Mouse (Mus musculus) midbrain, embryonic 15.5 days (tissue): ENCODE data around the gene Mia2. TPM values are rescaled to one million over a fixed set of nuclear protein-coding genes. Genes with fewer than 3 reads are reported as not detected.
A peak's percentile ranks its signal among the peaks of the same experiment; 100 is the strongest.
"Not testable (repeated sequence)": the region's sequence is repeated elsewhere in the genome, so short reads cannot be mapped to it uniquely, and the experiment has no call there.

Experiments used
- ATAC-seq: fragments of 200-750 bp; cut with Nextera tagmentation; replicated peaks from 2 replicates; pipeline ENCODE4 v1.8.0; 2017; ENCODE audit warnings: moderate TSS enrichment
- H3K27ac ChIP-seq: fragments of 300-500 bp; sonication (generic); 2 replicates; pipeline ENCODE4 v1.5.1; 2015; ENCODE audit warnings: mild to moderate bottlenecking, inconsistent platforms
- H3K27me3 ChIP-seq: fragments of 300-500 bp; sonication (generic); replicated peaks from 2 replicates; pipeline ENCODE4 v1.6.1; 2015; ENCODE audit warnings: inconsistent platforms
- H3K36me3 ChIP-seq: fragments of 300-500 bp; sonication (generic); replicated peaks from 2 replicates; pipeline ENCODE4 v1.6.1; 2015; ENCODE audit warnings: inconsistent platforms
- H3K4me1 ChIP-seq: fragments of 300-500 bp; sonication (generic); 2 replicates; pipeline ENCODE4 v1.6.1; 2015; ENCODE audit warnings: inconsistent platforms
- H3K4me2 ChIP-seq: fragments of 300-500 bp; sonication (generic); 2 replicates; pipeline ENCODE4 v1.6.1; 2015; ENCODE audit warnings: inconsistent platforms, mild to moderate bottlenecking, moderate library complexity
- H3K4me3 ChIP-seq: fragments of 300-500 bp; sonication (generic); 2 replicates; pipeline ENCODE4 v1.5.1; 2015; ENCODE audit warnings: mild to moderate bottlenecking, inconsistent platforms
- H3K9ac ChIP-seq: fragments of 300-500 bp; sonication (generic); 2 replicates; pipeline ENCODE4 v1.6.1; 2015; ENCODE audit warnings: mild to moderate bottlenecking, inconsistent platforms
- H3K9me3 ChIP-seq: fragments of 300-500 bp; sonication (generic); 2 replicates; pipeline ENCODE4 v1.6.1; 2016; ENCODE audit warnings: inconsistent platforms
- WGBS: fragments of 180-500 bp; shearing (Covaris S2); methylation state at CpG from one replicate; pipeline ENCODE4 v1.1.7; 2015; ENCODE audit warnings: mixed read lengths; 5-methylcytosine and 5-hydroxymethylcytosine counted together
- microRNA-seq: library from miRNA; unstranded; fragments of <30 nt; microRNA quantifications from one replicate; pipeline ENCODE4, GENCODE M21; 2016
- polyA plus RNA-seq: library from polyadenylated mRNA; unstranded; fragments of >200 nt; fragmentation: Nextera tagmentation; extraction: Ambion mirVana; gene quantifications from 2 replicates; pipeline ENCODE4 v1.2.1, GENCODE M21; 2015

Gene Mia2
- polyA plus RNA-seq, 1 experiment from 2014 or later: 30.7 TPM

GRCm38 (mm10) chr12:59216676-59217266 lies 121.2 kb downstream of the Mia2 start:
- no peak overlapping the region for H3K27ac ChIP-seq
- 86% methylated on average over 6 of the region's 6 CpGs for WGBS
- H3K4me3 ChIP-seq: no peak overlapping the region
- no peak for ATAC-seq
- no peak overlapping the region; the same call in 1 of the 2 replicates for H3K9ac ChIP-seq
- no peaks in the 10 kb centered on the region for H3K9me3 ChIP-seq
- H3K36me3 ChIP-seq: 0 out of 2 replicates have a peak, but pooled peaks cover under 1% of the 10 kb centered on the region
- no peaks in the 10 kb centered on the region for H3K27me3 ChIP-seq
- H3K4me1 ChIP-seq: peaks cover 31% of the 10 kb centered on the region
- peak overlapping the region; percentile 70 for H3K4me2 ChIP-seq

- Histone ChIP-seq H3K27ac (no peak overlapping the region), H3K9ac (no peak overlapping the region), H3K4me3 (peak overlapping the region; percentile 94), H3K9me3 (no peaks in the 10 kb centered on the region), H3K36me3 (no peaks in the 10 kb centered on the region), H3K4me1 (peaks cover 31% of the 10 kb centered on the region), H3K4me2 (peak overlapping the region; percentile 70), H3K27me3 (no peaks in the 10 kb centered on the region)
- no peak for ATAC-seq
- WGBS: 80% methylated on average over 3 of the region's 3 CpGs
Observed at GRCm38 (mm10) chr12:59217331-59217730, 121.7 kb downstream of the Mia2 start.

GRCm38 (mm10) chr12:59218640-59219321 lies 123.2 kb downstream of the Mia2 start:
- peak overlapping the region; percentile 70 for H3K4me2 ChIP-seq
- peak overlapping the region; percentile 99 for H3K27ac ChIP-seq
- no peaks in the 10 kb centered on the region for H3K36me3 ChIP-seq
- no peaks in the 10 kb centered on the region for H3K9me3 ChIP-seq
- peaks cover 31% of the 10 kb centered on the region for H3K4me1 ChIP-seq
- no peaks in the 10 kb centered on the region for H3K27me3 ChIP-seq
- ATAC-seq: peak; percentile 2
- H3K4me3 ChIP-seq: peak overlapping the region; percentile 94
- H3K9ac ChIP-seq: peak overlapping the region; percentile 92
- WGBS: under 1% methylated on average over 56 of the region's 69 CpGs

GRCm38 (mm10) chr12:59219325-59220225 lies 124.0 kb downstream of the Mia2 start, which contains the start of gene Fbxo33:
TSS of gene Fbxo33 (minus strand) at chr12:59219725.
- H3K4me2 ChIP-seq: peak within 1 kb of the TSS; percentile 70
- no peaks in the 10 kb centered on the region for H3K36me3 ChIP-seq
- H3K9me3 ChIP-seq: no peaks in the 10 kb centered on the region
- WGBS: under 1% methylated on average over 105 of the region's 109 CpGs
- H3K9ac ChIP-seq: peak within 1 kb of the TSS; percentile 92
- H3K27me3 ChIP-seq: no peaks in the 10 kb centered on the region
- H3K4me3 ChIP-seq: peak within 1 kb of the TSS; percentile 94
- peaks cover 31% of the 10 kb centered on the region for H3K4me1 ChIP-seq
- peak; percentile 95 for ATAC-seq
- H3K27ac ChIP-seq: peak within 1 kb of the TSS; percentile 99

GRCm38 (mm10) chr12:59228401-59228800 lies 132.8 kb downstream of the Mia2 start:
- ATAC-seq: no peak
- Histone ChIP-seq H3K4me2 (no peak overlapping the region), H3K9me3 (no peaks in the 10 kb centered on the region), H3K27me3 (no peaks in the 10 kb centered on the region), H3K4me3 (no peak overlapping the region), H3K36me3 (no peaks in the 10 kb centered on the region), H3K4me1 (no peaks in the 10 kb centered on the region), H3K27ac (no peak overlapping the region), H3K9ac (no peak overlapping the region)
- 91% methylated on average over 5 of the region's 5 CpGs for WGBS

GRCm38 (mm10) chr12:59238434-59238833 lies 142.8 kb downstream of the Mia2 start:
- Histone ChIP-seq H3K9ac (no peak overlapping the region), H3K4me3 (no peak overlapping the region), H3K27me3 (no peaks in the 10 kb centered on the region), H3K9me3 (no peaks in the 10 kb centered on the region), H3K4me1 (no peaks in the 10 kb centered on the region), H3K27ac (no peak overlapping the region), H3K36me3 (no peaks in the 10 kb centered on the region), H3K4me2 (no peak overlapping the region)
- ATAC-seq: no peak
- 79% methylated on average over 5 of the region's 5 CpGs for WGBS

- not testable (repeated sequence) for H3K27ac ChIP-seq, H3K4me1 ChIP-seq, H3K9me3 ChIP-seq, H3K9ac ChIP-seq, H3K27me3 ChIP-seq, H3K36me3 ChIP-seq, H3K4me3 ChIP-seq, H3K4me2 ChIP-seq, ATAC-seq
- 91% methylated on average over 8 of the region's 8 CpGs for WGBS
Observed at GRCm38 (mm10) chr12:59241031-59241430, 145.4 kb downstream of the Mia2 start.

Small RNA genes lying within 50 kb of the gene (microRNA-seq; reads per million reads assigned to microRNA genes)
- gene Gm27284: not detected

Other genes with a start within 250 kb of the Mia2 start
- 99.8 and 109 TPM in 2 replicates for gene Sec23a, start 83.8 kb upstream of the Mia2 start, polyA plus RNA-seq
- gene Gemin2, start 82.4 kb upstream of the Mia2 start, polyA plus RNA-seq: 15.5 and 15.9 TPM in 2 replicates
- 160 and 172 TPM in 2 replicates for gene Trappc6b, start 34.3 kb upstream of the Mia2 start, polyA plus RNA-seq
- 87.4 and 94.8 TPM in 2 replicates for gene Pnn, start 28.9 kb upstream of the Mia2 start, polyA plus RNA-seq
- gene Fbxo33, start 123.9 kb downstream of the Mia2 start, polyA plus RNA-seq: 7.3 and 8.1 TPM in 2 replicates